Mouse (Mus musculus): Measurements from ENCODE around the gene Stkld1.

DNA sequence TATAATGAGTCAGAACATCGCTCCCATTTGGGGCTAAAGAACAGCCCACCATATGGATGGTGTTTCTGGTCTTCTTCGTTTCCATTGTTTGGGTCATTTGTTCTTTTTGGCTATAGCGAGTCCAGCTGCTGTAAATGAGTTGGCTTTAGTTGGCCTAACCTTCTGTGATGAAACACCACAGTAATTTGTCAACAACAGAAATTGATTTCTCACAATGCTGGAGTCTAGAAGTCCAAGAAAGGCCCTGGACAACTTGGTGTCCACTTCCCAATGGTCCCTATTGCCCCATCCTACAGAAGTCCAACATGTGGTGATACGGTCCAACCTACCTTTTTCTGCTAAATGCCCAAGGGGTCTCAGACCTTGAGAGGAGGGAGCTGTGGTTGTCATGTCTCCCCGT lies 50.8 kb downstream of the Stkld1 start:
- TF ChIP-seq CTCF (IDR thresholded peaks at IDR 0.05; ENCODE audit: control insufficient read depth, insufficient read depth, insufficient read length) (no peak), MYOG (IDR thresholded peaks at IDR 0.05; ENCODE audit: control insufficient read depth, extremely low read depth, insufficient read length) (no peak), USF1 (IDR thresholded peaks at IDR 0.05; ENCODE audit: low read depth) (no peak), MYOD1 (IDR thresholded peaks at IDR 0.05; ENCODE audit: control insufficient read depth, insufficient read length, low read depth) (no peak), CEBPB (IDR thresholded peaks at IDR 0.05; ENCODE audit: low read depth) (no peak), MAX (IDR thresholded peaks at IDR 0.05) (no peak), FOSL1 (IDR thresholded peaks at IDR 0.05; ENCODE audit: insufficient read depth, low read length, poor library complexity, severe bottlenecking) (no peak)
